Mouse (Mus musculus): ENCODE measurements around the gene Gm20388. TPM values are rescaled to one million over a fixed set of nuclear protein-coding genes. Genes with fewer than 3 reads are reported as not detected.

Gm20388 gene
- polyA plus RNA-seq, 1 experiment from 2014 or later, result 12.4 TPM

GRCm38 (mm10) chr8:123912265-123912664 is 4001.6 kb downstream of the Gm20388 start:
- H3K27ac ChIP-seq (ENCODE audit: low read depth, low read length), result no peak overlapping the region
- H3K4me2 ChIP-seq (ENCODE audit: low read length), result no peak overlapping the region
- no peak overlapping the region for H3K9ac ChIP-seq (ENCODE audit: low read depth, low read length)
- 95% methylated on average over 4 of the region's 4 CpGs for WGBS
- H3K4me3 ChIP-seq (ENCODE audit: low read length), result no peak overlapping the region
- no peaks in the 10 kb centered on the region for H3K4me1 ChIP-seq (ENCODE audit: control insufficient read depth, insufficient read depth, low read depth, low read length)
- no peaks in the 10 kb centered on the region for H3K27me3 ChIP-seq (replicated peaks; ENCODE audit: control insufficient read depth, insufficient read depth, low read length)
- no peaks in the 10 kb centered on the region for H3K9me3 ChIP-seq (ENCODE audit: control insufficient read depth, low read length)
- no peak for ATAC-seq
- peaks cover 43% of the 10 kb centered on the region for H3K36me3 ChIP-seq (ENCODE audit: control insufficient read depth, insufficient read depth, low read length)

- Histone ChIP-seq H3K4me2 (ENCODE audit: low read length) (no peak overlapping the region), H3K9ac (ENCODE audit: low read depth, low read length) (no peak overlapping the region), H3K36me3 (ENCODE audit: control insufficient read depth, insufficient read depth, low read length) (peaks cover 46% of the 10 kb centered on the region)
Observed at GRCm38 (mm10) chr8:123914635-123915034, 4004.0 kb downstream of the Gm20388 start.

GRCm38 (mm10) chr8:123924719-123925118 is 4014.1 kb downstream of the Gm20388 start:
- H3K9me3 ChIP-seq (ENCODE audit: control insufficient read depth, low read length), result no peaks in the 10 kb centered on the region
- WGBS, result 24% methylated on average over 2 of the region's 2 CpGs
- H3K9ac ChIP-seq (ENCODE audit: low read depth, low read length), result no peak overlapping the region
- peak; percentile 79; the same call in 1 of the 2 replicates for ATAC-seq
- H3K27me3 ChIP-seq (replicated peaks; ENCODE audit: control insufficient read depth, insufficient read depth, low read length), result no peaks in the 10 kb centered on the region
- H3K27ac ChIP-seq (ENCODE audit: low read depth, low read length), result no peak overlapping the region
- peaks cover 19% of the 10 kb centered on the region; the same call in 1 of the 2 replicates for H3K36me3 ChIP-seq (ENCODE audit: control insufficient read depth, insufficient read depth, low read length)
- no peaks in the 10 kb centered on the region for H3K4me1 ChIP-seq (ENCODE audit: control insufficient read depth, insufficient read depth, low read depth, low read length)
- no peak overlapping the region for H3K4me2 ChIP-seq (ENCODE audit: low read length)
- no peak overlapping the region for H3K4me3 ChIP-seq (ENCODE audit: low read length)

More at GRCm38 (mm10) chr8:123914635-123915034, 4004.0 kb downstream of the Gm20388 start:
- ATAC-seq, result no peak
- H3K4me3 ChIP-seq (ENCODE audit: low read length), result no peak overlapping the region
- H3K9me3 ChIP-seq (ENCODE audit: control insufficient read depth, low read length), result no peaks in the 10 kb centered on the region
- no peaks in the 10 kb centered on the region for H3K27me3 ChIP-seq (replicated peaks; ENCODE audit: control insufficient read depth, insufficient read depth, low read length)
- WGBS, result 98% methylated on average over 3 of the region's 3 CpGs
- H3K27ac ChIP-seq (ENCODE audit: low read depth, low read length), result no peak overlapping the region
- no peaks in the 10 kb centered on the region for H3K4me1 ChIP-seq (ENCODE audit: control insufficient read depth, insufficient read depth, low read depth, low read length)

- Histone ChIP-seq H3K4me3 (ENCODE audit: low read length) (no peak overlapping the region), H3K4me1 (ENCODE audit: control insufficient read depth, insufficient read depth, low read depth, low read length) (no peaks in the 10 kb centered on the region), H3K27me3 (replicated peaks; ENCODE audit: control insufficient read depth, insufficient read depth, low read length) (no peaks in the 10 kb centered on the region), H3K36me3 (ENCODE audit: control insufficient read depth, insufficient read depth, low read length) (peaks cover 21% of the 10 kb centered on the region), H3K4me2 (ENCODE audit: low read length) (no peak overlapping the region), H3K27ac (ENCODE audit: low read depth, low read length) (no peak overlapping the region), H3K9ac (ENCODE audit: low read depth, low read length) (no peak overlapping the region), H3K9me3 (ENCODE audit: control insufficient read depth, low read length) (no peaks in the 10 kb centered on the region)
- 92% methylated on average over 3 of the region's 3 CpGs for WGBS
- no peak for ATAC-seq
Observed at GRCm38 (mm10) chr8:123925671-123926070, 4015.0 kb downstream of the Gm20388 start.

GRCm38 (mm10) chr8:123929026-123929425 is 4018.4 kb downstream of the Gm20388 start:
- Histone ChIP-seq H3K36me3 (ENCODE audit: control insufficient read depth, insufficient read depth, low read length) (peaks cover 15% of the 10 kb centered on the region), H3K4me1 (ENCODE audit: control insufficient read depth, insufficient read depth, low read depth, low read length) (no peaks in the 10 kb centered on the region), H3K27me3 (replicated peaks; ENCODE audit: control insufficient read depth, insufficient read depth, low read length) (no peaks in the 10 kb centered on the region), H3K4me2 (ENCODE audit: low read length) (no peak overlapping the region), H3K9ac (ENCODE audit: low read depth, low read length) (no peak overlapping the region), H3K27ac (ENCODE audit: low read depth, low read length) (no peak overlapping the region), H3K4me3 (ENCODE audit: low read length) (no peak overlapping the region), H3K9me3 (ENCODE audit: control insufficient read depth, low read length) (no peaks in the 10 kb centered on the region)
- 92% methylated on average over 7 of the region's 7 CpGs for WGBS
- ATAC-seq, result no peak

- peak; percentile 93 for ATAC-seq
- peak within 1 kb of the TSS; percentile 98 for H3K4me3 ChIP-seq (ENCODE audit: low read length)
- 0% methylated on average over 72 of the region's 77 CpGs for WGBS
- H3K4me2 ChIP-seq (ENCODE audit: low read length), result peak within 1 kb of the TSS; percentile 95
- peaks cover 17% of the 10 kb centered on the region for H3K36me3 ChIP-seq (ENCODE audit: control insufficient read depth, insufficient read depth, low read length)
- peaks cover 14% of the 10 kb centered on the region for H3K4me1 ChIP-seq (ENCODE audit: control insufficient read depth, insufficient read depth, low read depth, low read length)
- H3K9me3 ChIP-seq (ENCODE audit: control insufficient read depth, low read length), result no peaks in the 10 kb centered on the region
- no peaks in the 10 kb centered on the region for H3K27me3 ChIP-seq (replicated peaks; ENCODE audit: control insufficient read depth, insufficient read depth, low read length)
- H3K9ac ChIP-seq (ENCODE audit: low read depth, low read length), result peak within 1 kb of the TSS; percentile 89
- peak within 1 kb of the TSS; percentile 87 for H3K27ac ChIP-seq (ENCODE audit: low read depth, low read length)
Observed at GRCm38 (mm10) chr8:123948942-123949685, 4038.5 kb downstream of the Gm20388 start, which contains the start of gene Nup133. Nup133 (minus strand) TSS chr8:123949265.

GRCm38 (mm10) chr8:123949686-123949986 is 4039.0 kb downstream of the Gm20388 start:
- H3K27ac ChIP-seq (ENCODE audit: low read depth, low read length), result peak overlapping the region; percentile 87
- peaks cover 14% of the 10 kb centered on the region for H3K4me1 ChIP-seq (ENCODE audit: control insufficient read depth, insufficient read depth, low read depth, low read length)
- no peaks in the 10 kb centered on the region for H3K9me3 ChIP-seq (ENCODE audit: control insufficient read depth, low read length)
- no peaks in the 10 kb centered on the region for H3K27me3 ChIP-seq (replicated peaks; ENCODE audit: control insufficient read depth, insufficient read depth, low read length)
- H3K36me3 ChIP-seq (ENCODE audit: control insufficient read depth, insufficient read depth, low read length), result peaks cover 20% of the 10 kb centered on the region
- H3K9ac ChIP-seq (ENCODE audit: low read depth, low read length), result peak overlapping the region; percentile 89
- peak; percentile 68 for ATAC-seq
- peak overlapping the region; percentile 95 for H3K4me2 ChIP-seq (ENCODE audit: low read length)
- 4% methylated on average over 10 of the region's 10 CpGs for WGBS
- peak overlapping the region; percentile 98 for H3K4me3 ChIP-seq (ENCODE audit: low read length)

- H3K4me3 ChIP-seq (ENCODE audit: low read length), result peak overlapping the region; percentile 98
- no peaks in the 10 kb centered on the region for H3K27me3 ChIP-seq (replicated peaks; ENCODE audit: control insufficient read depth, insufficient read depth, low read length)
- no peak overlapping the region for H3K27ac ChIP-seq (ENCODE audit: low read depth, low read length)
- peaks cover 21% of the 10 kb centered on the region for H3K36me3 ChIP-seq (ENCODE audit: control insufficient read depth, insufficient read depth, low read length)
- 32% methylated on average over 10 of the region's 10 CpGs for whole genome bisulfite sequencing
- H3K4me1 ChIP-seq (ENCODE audit: control insufficient read depth, insufficient read depth, low read depth, low read length), result peaks cover 14% of the 10 kb centered on the region
- H3K9me3 ChIP-seq (ENCODE audit: control insufficient read depth, low read length), result no peaks in the 10 kb centered on the region
- 0 out of 2 replicates have a peak overlapping the region, but pooled peaks have one; percentile 89 for H3K9ac ChIP-seq (ENCODE audit: low read depth, low read length)
- no peak for ATAC-seq
- H3K4me2 ChIP-seq (ENCODE audit: low read length), result peak overlapping the region; percentile 95
Observed at GRCm38 (mm10) chr8:123950077-123950802, 4039.6 kb downstream of the Gm20388 start.

GRCm38 (mm10) chr8:123953686-123954085 is 4043.0 kb downstream of the Gm20388 start:
- peaks cover 7% of the 10 kb centered on the region for H3K4me1 ChIP-seq (ENCODE audit: control insufficient read depth, insufficient read depth, low read depth, low read length)
- no peaks in the 10 kb centered on the region for H3K27me3 ChIP-seq (replicated peaks; ENCODE audit: control insufficient read depth, insufficient read depth, low read length)
- WGBS, result 90% methylated on average over 8 of the region's 8 CpGs
- H3K4me3 ChIP-seq (ENCODE audit: low read length), result no peak overlapping the region
- no peaks in the 10 kb centered on the region for H3K9me3 ChIP-seq (ENCODE audit: control insufficient read depth, low read length)
- no peak for ATAC-seq
- peaks cover 36% of the 10 kb centered on the region for H3K36me3 ChIP-seq (ENCODE audit: control insufficient read depth, insufficient read depth, low read length)
- H3K9ac ChIP-seq (ENCODE audit: low read depth, low read length), result no peak overlapping the region
- H3K27ac ChIP-seq (ENCODE audit: low read depth, low read length), result no peak overlapping the region
- no peak overlapping the region for H3K4me2 ChIP-seq (ENCODE audit: low read length)
